Mouse (Mus musculus) testis, adult 2 months (tissue): ENCODE data around the gene Mcoln2.

ENCODE experiments used
- CTCF ChIP-seq: fragments of 200-500 bp; IDR thresholded peaks from 2 replicates; pipeline ENCODE4 v1.5.1; 2012; ENCODE audit warnings: low read depth, mild to moderate bottlenecking, inconsistent platforms, low read length, moderate library complexity; ENCODE audit not compliant: control insufficient read depth, insufficient read depth, insufficient replicate concordance
- POLR2A ChIP-seq: fragments of 200-500 bp; IDR thresholded peaks from 2 replicates; pipeline ENCODE4 v1.6.1; 2012; ENCODE audit warnings: low read depth, mild to moderate bottlenecking, inconsistent platforms, low read length, moderate library complexity; ENCODE audit not compliant: control insufficient read depth

DNA sequence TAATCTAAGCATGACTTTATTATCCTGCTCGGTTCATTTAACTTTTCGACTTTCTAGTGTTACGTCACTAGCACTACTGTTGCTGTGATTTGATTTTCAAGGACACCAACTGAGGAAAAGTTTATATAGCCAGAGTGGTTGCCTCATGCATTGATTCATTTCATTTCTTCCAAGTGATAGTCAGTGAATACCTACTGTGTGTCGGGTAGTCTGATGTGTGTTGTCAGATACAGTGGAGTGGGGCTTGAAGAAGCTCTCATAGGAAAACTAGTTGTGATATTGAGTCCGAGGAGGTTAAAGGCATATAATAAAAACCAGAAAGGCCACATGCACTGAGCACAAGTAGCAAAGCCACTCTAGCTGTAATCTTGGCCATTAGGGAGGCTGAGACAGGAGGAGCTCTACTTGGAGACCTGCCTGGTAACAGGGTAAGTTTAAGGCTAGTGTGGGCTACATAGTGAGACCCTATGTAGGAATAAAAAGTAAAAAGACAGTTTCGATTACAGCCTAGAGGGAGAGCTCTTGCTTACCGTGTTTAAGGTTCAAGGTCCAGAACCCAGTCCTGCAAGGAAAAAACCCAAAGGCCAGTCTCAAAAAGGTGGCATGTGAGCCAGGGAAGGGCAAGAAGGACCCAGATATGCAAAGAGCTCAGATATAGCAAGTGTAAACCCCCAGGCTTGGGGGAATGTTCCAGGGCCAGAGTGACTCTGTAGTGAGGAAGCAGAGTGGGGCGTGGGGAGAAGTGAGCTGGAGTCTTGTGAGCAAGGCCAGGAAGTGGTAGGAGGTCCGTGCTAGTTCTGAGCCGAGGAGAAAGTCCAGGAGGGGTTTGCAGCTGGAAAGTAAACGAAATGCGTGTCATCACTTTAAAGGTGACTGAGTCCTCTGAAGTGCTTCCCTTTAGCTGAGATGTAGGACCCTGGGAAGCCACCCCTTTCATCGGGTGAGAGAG lies 6.3 kb downstream of the Mcoln2 start:
- TF ChIP-seq CTCF (no peak), POLR2A (no peak)
